Mouse (Mus musculus) small intestine, adult 2 months (tissue): ENCODE results near the gene Insr.

Experiments
- CTCF ChIP-seq: fragments of 200-500 bp; IDR thresholded peaks from 2 replicates; pipeline ENCODE4 v1.5.1; 2012; ENCODE audit warnings: low read depth, mild to moderate bottlenecking, control low read depth, inconsistent platforms, low read length, moderate library complexity, mixed read lengths; ENCODE audit not compliant: insufficient replicate concordance, insufficient read length; ENCODE audit errors: extremely low read depth
- POLR2A ChIP-seq: fragments of 200-500 bp; IDR thresholded peaks from 2 replicates; pipeline ENCODE4 v1.6.1; 2012; ENCODE audit warnings: low read depth, mild to moderate bottlenecking, control low read depth, inconsistent platforms, low read length, moderate library complexity

GRCm38 (mm10) chr8:3267449-3267761 lies 12.0 kb downstream of the Insr start:
- TF ChIP-seq POLR2A = no peak
- no peak for TF ChIP-seq CTCF
